Mouse (Mus musculus) liver, adult (tissue): ENCODE data around the gene Tmem170.
A peak's percentile ranks its signal among the peaks of the same experiment; 100 is the strongest.

Experiments used
- GATA4 ChIP-seq: IDR thresholded peaks from 2 replicates; pipeline ENCODE4 v1.6.1; 2014; ENCODE audit warnings: mild to moderate bottlenecking, low read length; ENCODE audit not compliant: insufficient replicate concordance

Gene Tmem170

GRCm38 (mm10) chr8:111876355-111876948 lies at the start of gene Tmem170:
Tmem170 (minus strand) TSS chr8:111876750.
- peak; percentile 30; the same call in 1 of the 2 replicates for TF ChIP-seq GATA4

- no peak for TF ChIP-seq GATA4
Measured at GRCm38 (mm10) chr8:111924976-111925375, 48.4 kb upstream of the Tmem170 start.

DNA sequence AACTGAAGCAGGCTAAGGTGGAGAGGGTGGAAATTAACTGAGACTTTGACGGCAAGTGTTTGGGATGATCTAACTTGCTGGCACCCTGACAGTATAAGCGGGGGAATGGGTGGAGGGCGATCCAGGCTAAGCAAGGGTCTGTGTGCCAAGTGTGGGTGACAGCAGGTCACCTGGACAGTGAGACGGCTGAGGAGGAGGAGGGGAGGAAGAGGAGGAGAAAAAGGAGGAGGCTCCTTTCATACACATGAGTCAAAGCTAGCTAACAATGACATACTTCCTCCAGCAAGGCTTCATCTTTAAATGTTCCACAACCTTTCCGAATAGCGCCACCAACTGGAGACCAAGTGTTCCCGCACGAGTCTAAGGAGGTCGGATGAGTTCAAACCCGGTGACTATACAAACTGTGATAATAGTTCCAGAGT lies 46.8 kb upstream of the Tmem170 start:
- no peak for TF ChIP-seq GATA4

DNA sequence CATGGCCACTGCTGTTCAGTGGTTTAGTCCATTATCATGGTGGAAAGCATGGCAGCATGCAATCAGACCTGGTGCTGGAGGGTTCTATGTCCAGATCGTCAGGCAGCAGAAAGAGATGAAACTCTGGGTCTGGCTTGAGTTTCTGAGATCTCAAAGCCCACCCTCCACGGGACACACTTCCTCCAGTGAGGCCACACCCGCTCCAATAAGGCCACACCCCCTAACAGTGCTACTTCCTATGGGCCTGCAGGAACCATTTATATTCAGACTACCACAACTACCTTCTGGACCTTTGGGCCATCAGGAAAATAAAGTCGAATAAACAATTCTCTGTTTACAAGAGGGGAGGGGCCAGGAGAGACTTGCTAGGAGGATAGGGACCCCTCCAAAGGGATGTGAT lies 44.4 kb upstream of the Tmem170 start:
- TF ChIP-seq GATA4, result no peak

- no peak for TF ChIP-seq GATA4
Measured at GRCm38 (mm10) chr8:111919663-111920062, 43.1 kb upstream of the Tmem170 start.

- TF ChIP-seq GATA4, result no peak
Measured at GRCm38 (mm10) chr8:111912860-111913432, 36.4 kb upstream of the Tmem170 start.

GRCm38 (mm10) chr8:111911572-111911971 lies 35.0 kb upstream of the Tmem170 start:
- no peak for TF ChIP-seq GATA4

DNA sequence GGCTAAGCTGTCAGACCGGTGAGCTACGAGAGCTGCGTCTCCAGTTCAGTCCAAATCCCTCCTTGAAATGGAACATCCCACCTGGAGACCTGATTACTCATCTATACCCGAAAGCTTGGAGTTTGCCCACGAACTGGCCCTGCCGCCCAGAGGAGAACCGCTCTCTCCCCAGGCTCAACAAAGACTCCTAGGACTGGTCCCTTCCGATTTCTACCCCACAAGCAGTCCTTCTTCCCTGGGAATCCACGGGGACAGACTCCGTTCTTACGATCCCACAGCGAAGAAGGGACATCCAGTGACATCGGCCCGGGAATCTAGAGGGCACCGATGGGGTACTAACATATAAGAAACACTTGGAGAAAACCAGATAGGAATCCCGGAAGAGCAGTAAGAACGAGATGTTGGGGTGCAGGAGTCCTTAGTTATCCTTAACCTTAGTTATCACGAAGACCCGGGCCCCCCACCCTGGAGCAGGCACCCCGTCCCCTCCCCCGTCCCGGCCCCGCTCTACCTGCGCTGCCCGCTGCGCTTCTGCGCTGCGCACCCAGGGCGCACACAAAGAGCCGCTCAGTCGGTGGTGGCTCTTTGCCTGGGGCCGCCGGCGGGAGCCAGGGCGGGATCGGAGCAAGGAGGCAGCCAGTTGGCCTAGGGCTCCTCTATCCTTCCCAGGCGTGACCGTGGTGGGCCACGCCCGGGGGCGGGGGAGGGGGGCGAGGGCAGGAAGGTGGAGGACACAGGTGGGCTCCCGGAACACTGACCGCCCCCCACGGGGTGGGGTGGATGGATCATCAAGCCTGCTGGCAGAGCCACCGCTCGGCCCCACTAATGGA lies 33.3 kb upstream of the Tmem170 start, which contains the start of gene Chst5:
Gene Chst5, minus strand, starts transcription at position 827 of the 830 bp plus-strand sequence.
- no peak for TF ChIP-seq GATA4

- no peak for TF ChIP-seq GATA4
Measured at GRCm38 (mm10) chr8:111905500-111906121, 29.1 kb upstream of the Tmem170 start.

DNA sequence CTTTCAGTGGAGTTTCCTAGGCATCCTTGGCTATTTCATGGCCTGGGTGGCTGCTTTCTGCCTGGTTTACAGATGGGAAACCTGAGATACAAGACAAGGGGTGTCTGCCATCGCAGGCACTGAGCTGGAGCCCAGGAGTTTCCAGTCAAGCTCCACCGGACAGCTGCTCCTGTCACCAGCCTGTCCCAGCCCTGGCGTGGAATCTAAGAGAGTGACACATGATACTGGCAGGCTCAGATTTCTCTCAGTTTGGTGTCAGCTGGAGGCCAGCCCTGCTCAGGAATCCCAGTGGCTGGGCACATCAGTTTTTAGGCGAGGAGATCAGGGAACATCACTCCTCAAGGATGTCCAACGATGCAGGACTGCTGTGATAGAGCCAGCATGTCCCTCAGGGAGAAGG lies 25.5 kb upstream of the Tmem170 start:
- TF ChIP-seq GATA4, result no peak

- no peak for TF ChIP-seq GATA4
Measured at GRCm38 (mm10) chr8:111898586-111898985, 22.0 kb upstream of the Tmem170 start.

DNA sequence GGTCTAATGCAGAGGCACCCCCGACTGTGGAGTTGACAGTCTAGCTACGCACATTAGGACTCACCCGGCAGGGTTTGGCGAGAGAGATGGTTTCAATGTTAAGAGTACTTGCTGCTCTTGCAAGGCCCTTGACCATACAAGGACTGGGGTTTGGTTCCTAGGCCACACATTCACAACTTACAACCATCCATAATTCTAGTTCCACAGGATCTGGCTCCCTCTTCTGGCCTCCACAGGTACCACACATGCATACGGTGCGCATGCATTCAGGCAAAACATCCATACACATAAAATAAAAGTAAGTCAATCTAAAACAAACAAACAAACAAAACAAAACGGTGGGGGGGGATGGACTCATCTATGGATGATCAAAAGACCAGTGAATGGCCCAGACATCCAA lies 18.4 kb upstream of the Tmem170 start:
- no peak for TF ChIP-seq GATA4

DNA sequence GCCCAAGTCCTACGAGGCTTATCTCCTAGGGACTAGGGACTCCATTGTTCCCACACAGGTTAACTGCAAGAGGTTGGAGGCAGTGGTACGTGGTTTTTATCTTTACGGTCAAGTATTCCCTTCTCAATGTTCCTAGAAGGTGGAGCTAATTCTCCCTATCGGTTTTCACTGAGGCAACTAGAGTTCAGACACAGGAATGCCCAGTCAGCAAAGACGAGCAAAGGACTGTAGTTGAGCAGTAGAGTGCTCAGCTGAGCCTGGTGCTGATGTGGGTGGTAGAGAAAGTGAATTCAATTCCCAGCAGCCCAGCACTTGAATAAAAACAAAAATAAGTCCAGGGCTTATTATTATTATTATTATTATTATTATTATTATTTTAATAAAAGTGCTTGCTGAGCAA lies 16.1 kb upstream of the Tmem170 start:
- TF ChIP-seq GATA4, result no peak

DNA sequence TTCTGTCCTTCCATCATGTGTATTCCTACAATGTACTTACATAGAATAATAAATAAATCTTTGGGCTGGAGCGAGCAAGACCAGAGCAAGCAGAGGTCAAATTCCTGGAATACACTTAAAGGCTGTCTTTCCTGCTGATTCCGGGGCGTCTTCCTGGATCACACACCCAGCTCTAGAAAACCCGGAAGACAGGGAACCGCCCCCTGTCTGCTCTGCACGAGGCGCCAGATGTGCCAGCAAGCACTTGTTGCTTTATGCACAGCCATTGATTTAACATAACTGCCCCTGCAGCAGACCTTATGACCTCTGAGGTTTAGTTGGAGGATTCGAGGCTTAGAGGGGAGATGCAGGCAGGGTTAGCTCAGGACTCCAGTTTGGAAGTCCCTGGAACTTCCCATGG lies 15.4 kb upstream of the Tmem170 start:
- no peak for TF ChIP-seq GATA4

DNA sequence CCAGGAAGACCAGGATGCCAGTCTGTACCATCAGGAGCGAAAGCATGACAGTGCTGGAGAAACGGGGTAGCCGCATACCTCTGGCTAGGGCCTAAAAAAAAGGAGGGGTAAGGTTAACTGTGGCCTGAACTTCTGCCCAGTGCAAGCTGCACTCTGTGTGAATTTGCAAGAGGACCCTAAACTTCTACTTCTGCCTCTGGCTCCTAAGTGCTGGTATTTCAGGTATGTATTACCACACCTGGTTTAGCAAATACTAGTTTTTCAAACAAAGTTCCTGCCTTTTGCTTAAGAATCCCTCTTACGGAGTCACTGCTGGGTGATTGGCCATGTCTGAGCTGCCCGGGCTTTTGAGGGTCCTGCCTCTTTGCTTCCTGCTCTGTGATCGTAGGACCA lies 14.4 kb upstream of the Tmem170 start:
- no peak for TF ChIP-seq GATA4
